Mouse (Mus musculus) inflammation-experienced regulatory T-cells, adult 6 months (primary cell): Measurements from ENCODE around the gene Fkbp15. TPM values are rescaled to one million over a fixed set of nuclear protein-coding genes. Genes with fewer than 3 reads are reported as not detected.

ENCODE experiments used
- ATAC-seq: one replicate; pipeline ENCODE4 v1.8.0; 2017
- polyA plus RNA-seq, 3 experiments: library from polyadenylated mRNA; unstranded; fragments of 100-300 nt; shearing (Covaris generic); gene quantifications; one replicate each; pipeline ENCODE4 v1.2.1; 2017

Fkbp15 gene
- 10 to 100 TPM; 32.4 to 50.1 (median 47.2) TPM for polyA plus RNA-seq

DNA sequence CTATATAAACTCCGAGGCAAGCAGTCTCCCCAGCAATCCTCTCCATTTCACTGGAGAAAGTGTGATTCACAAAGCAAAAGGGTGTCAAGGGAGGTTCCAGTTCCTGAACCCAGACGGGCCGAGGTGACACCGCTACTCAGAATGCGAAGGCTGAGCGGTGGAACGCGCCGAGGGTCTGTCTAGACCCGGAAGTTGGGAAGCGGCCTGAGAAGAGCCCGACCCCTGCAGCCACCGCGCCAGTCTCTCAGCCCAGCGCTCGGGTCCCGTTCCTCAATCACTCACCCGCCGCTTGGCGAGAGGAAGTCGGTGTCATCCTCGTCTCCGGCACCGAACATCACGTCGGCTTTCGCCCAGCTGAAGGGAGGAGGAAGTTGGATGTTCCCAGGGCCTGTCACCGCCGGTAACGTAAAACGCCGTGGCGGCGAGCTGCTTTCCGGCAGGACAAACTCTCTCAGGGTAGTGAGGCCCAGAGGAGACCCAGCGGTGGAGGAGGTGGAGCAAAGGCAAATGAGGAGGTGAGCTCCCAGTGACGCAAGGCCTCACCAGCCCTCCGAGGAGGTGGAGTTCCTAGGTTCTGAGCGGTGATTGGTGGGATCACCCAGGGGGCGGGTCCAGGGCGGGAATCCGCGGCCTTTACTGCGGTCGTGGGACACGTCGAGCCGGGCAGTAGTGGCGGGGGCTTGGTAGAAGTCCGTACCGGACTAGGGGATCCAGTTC, at the start of gene Fkbp15, which contains the start of gene Slc31a1:
Gene Fkbp15, minus strand, starts transcription at position 461 of the 717 bp plus-strand sequence.
Gene Slc31a1, plus strand, starts transcription at position 640 of the 717 bp plus-strand sequence.
- peak; percentile 99 for ATAC-seq

DNA sequence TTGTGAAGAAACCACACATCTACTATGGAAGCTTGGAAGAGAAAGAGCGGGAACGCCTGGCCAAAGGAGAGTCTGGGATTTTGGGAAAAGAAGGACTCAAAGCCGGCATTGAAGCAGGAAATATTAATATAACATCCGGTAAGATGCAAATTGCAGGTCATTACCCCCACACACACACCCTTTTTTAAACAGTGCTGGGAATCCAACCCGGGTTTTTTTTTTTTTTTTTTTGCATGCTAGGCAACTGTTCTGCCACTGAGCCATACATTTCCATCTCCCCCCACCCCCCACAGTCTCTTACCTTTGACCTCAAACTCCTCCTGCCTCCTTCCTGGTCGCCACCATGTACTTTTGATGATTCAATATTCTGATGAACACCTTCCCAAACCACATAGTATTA, 49.3 kb upstream of the Fkbp15 start:
- no peak for ATAC-seq

GRCm38 (mm10) chr4:62408601-62409282, 48.4 kb upstream of the Fkbp15 start, which contains the start of the genes Cdc26 and Prpf4:
Gene Cdc26 (minus strand): TSS chr4:62408642.
Gene Prpf4 (plus strand): TSS chr4:62408797.
- ATAC-seq, result peak; percentile 96

DNA sequence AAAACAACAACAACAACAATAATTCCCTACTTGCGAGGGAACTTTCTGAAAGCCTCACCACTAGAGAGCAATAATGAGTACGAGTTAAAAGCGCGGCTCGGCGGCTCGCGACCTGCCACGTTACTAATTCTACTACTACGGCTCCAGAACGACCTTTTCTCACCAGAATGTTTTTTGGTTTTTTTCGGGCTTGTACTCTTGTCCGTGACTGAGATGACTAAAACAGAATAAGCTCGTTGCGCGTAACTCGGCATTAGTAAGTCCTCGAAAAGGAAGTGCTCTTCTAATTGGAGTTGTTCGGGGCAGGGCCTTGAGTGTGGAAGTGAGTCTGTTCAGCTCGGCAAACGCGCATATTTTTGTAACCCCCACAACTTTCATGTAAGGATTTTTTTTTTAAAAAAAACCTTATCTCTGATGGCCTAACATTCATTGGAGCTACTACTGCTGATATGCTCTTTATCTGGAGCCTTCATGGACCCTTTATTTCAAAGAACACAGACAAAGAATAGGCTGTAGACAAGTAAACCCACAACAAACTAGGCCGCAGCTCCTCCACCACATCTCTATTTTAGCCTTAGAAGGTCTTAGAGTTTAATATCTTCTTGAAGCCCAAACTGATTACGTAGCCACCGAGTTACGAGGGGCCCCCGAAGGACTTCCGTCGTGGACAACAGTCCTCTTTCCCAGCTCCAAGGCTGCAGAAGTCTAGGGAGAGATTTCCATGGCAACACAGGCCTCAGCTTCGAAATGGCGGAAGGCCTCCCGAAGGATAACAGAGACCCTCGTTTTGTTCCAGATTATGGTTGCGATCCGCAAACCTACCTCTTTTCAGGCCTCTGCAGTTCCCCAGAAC, 47.6 kb upstream of the Fkbp15 start:
- peak; percentile 32 for ATAC-seq

- no peak for ATAC-seq
Observed at GRCm38 (mm10) chr4:62406133-62406532, 45.8 kb upstream of the Fkbp15 start.

DNA sequence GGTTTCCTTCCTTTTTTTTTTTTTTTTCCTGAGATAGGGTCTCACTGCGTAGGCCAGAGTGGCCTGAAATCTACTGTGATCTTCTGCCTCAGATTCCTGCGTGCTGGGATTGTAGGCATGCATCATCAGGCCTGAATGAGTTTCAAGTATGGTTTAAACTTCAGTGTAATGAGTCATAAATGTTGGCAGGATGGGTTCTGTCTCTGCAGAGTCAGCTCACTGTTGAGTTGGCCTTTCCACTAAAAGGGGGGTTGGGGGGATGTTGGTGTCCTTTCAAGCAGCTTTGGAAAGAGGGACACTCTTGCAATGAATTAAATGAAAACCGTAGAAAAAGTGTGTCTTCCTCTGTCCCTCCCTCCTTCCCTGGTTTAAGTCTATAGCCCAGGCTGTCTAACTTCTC, 38.6 kb upstream of the Fkbp15 start:
- no peak for ATAC-seq

GRCm38 (mm10) chr4:62397616-62398365, 37.4 kb upstream of the Fkbp15 start:
- ATAC-seq, result no peak

GRCm38 (mm10) chr4:62395806-62396205, 35.5 kb upstream of the Fkbp15 start:
- no peak for ATAC-seq

GRCm38 (mm10) chr4:62393459-62393858, 33.1 kb upstream of the Fkbp15 start:
- ATAC-seq, result no peak

DNA sequence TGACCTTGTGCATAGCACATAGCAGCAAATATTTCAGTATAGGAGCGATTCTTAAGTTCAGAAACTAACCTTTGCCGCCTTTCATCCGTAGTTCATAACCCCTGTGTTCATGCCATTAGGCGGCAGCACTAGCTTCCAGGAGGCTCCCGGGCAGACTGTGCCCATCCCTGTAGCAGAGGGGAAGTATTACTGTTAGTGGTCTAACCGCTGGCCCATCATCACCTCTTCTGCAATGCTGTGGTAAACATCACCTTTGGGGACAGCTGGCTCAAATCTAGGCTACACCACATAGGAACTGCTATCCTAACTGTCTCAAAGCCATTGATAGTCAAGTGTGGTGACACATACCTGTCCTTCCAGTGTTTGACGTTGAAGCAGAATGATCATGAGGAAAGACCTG, 31.5 kb upstream of the Fkbp15 start:
- no peak for ATAC-seq

- ATAC-seq, result no peak
Observed at GRCm38 (mm10) chr4:62389592-62390512, 29.5 kb upstream of the Fkbp15 start.

DNA sequence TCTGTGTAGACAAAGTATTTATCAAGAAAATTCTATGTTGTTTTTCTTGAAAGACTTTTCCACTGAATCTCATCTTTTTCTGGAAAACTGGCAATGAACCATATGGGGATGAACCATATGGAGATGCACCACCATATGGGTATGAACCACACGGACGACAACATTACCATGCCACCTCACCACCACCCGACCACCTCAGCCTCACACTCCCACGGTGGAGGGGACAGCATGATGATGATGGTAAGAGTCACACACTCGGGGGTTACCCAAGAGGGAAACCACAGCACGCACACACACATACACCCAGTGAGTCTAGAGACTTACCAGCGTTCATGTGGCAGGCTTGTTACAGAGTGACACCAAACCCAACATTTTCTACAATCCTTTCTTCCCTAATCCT, 25.1 kb upstream of the Fkbp15 start:
- ATAC-seq, result no peak

- no peak for ATAC-seq
Observed at GRCm38 (mm10) chr4:62384159-62384558, 23.8 kb upstream of the Fkbp15 start.

- no peak for ATAC-seq
Observed at GRCm38 (mm10) chr4:62383752-62384151, 23.4 kb upstream of the Fkbp15 start.

- no peak for ATAC-seq
Observed at GRCm38 (mm10) chr4:62383207-62383606, 22.9 kb upstream of the Fkbp15 start.

DNA sequence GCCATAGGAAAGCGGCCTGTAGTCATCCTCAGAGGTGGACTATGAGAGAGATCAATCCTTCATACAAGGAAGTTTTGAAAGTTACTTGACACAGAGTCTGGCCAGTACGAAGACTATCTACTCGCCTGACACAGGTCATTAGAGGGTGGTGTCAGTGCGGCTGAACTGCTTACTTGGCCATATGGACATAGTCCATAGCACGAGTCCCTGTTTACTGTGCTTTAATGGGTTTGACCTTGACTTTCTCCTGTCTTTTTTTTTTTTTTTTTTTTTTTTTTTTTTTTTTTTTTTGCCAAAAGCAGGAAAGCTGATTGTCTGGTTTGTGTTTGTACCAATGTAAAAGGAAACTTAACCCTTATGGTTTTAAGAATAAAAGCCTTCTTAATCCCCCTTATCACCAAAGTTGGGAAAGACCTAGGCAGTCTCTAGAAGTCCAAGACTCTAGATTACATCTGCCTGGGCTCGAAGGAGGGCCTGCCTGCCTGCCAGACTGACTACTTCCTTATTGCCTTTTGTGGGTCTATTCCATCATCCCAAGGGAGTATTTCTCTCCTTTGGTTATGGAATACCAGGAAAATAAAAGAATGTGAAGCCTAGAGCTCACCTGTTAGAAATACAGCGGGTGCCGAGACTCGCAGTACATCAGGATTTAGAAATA, 19.5 kb upstream of the Fkbp15 start:
- no peak for ATAC-seq

- ATAC-seq, result no peak
Observed at GRCm38 (mm10) chr4:62376123-62376522, 15.8 kb upstream of the Fkbp15 start.

DNA sequence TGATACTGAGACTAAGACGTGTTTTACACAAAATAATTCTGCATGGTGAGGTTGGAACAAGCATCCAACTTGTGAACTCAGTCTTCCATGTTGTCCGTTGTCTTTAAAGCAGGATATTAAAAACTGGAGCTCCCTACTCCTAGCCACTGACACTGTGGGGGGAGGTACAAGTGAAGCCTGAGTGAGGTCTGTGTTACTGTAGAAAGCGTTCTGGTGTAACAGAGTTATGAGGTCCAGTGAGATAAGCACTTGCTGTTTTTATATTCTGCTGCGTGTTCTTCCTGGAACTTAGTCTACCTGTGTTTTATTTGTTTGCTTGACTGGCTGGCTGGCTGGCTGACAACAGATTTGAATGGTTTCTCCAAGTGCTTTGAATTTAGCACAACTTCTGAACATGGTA, 14.0 kb upstream of the Fkbp15 start:
- ATAC-seq, result no peak

GRCm38 (mm10) chr4:62373668-62374067, 13.3 kb upstream of the Fkbp15 start:
- ATAC-seq, result no peak

DNA sequence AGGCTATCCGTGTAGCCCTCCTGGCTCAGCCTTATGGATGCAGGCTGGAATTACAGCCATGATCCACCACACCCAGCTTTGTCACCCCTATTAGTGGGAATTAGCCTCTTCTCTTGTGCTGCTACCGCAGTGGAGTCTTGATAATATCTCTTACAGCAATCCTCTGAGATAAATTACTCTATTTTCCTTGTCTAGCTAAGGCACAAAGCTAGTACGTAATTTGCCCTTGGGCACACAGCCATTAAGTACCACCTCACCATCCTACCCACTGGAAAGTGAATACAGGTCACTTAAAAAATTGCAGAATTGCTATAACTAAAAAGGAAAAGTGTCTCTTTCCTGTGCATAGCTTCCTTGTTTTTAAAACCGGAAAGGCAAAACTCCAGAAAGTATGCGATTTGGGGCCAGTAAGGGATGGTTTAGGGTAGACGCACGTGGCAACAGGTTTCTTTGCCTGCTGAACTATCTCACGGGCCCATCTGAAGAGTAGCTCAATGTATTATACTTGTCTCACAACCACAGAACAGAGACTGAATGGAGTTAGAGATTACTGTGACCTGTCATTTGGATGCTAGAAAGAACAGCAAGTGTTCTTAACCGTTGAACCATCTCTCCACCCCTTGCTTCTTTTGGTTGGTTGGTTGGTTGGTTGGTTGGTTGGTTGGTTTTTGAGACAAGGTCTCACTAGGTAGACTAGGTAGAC, 12.6 kb upstream of the Fkbp15 start:
- ATAC-seq, result no peak
